Mouse (Mus musculus) intestine, embryonic 16.5 days (tissue): ENCODE results near the gene Ppp1r3c. TPM values are rescaled to one million over a fixed set of nuclear protein-coding genes. Genes with fewer than 3 reads are reported as not detected.

ENCODE experiments used
- ATAC-seq: fragments of 200-750 bp; cut with Nextera tagmentation; 2 replicates; pipeline ENCODE4 v1.8.0; 2017; ENCODE audit warnings: moderate TSS enrichment, moderate library complexity
- H3K27ac ChIP-seq: fragments of 300-500 bp; sonication (generic); 2 replicates; pipeline ENCODE4 v1.5.1; 2014; ENCODE audit warnings: mild to moderate bottlenecking, low read length
- H3K27me3 ChIP-seq: fragments of 300-500 bp; sonication (generic); replicated peaks from 2 replicates; pipeline ENCODE4 v1.6.1; 2014; ENCODE audit warnings: low read length, control low read depth, mixed read lengths; ENCODE audit not compliant: control insufficient read depth, insufficient read depth
- H3K36me3 ChIP-seq: fragments of 300-500 bp; sonication (generic); 2 replicates; pipeline ENCODE4 v1.6.1; 2014; ENCODE audit warnings: low read length, control low read depth; ENCODE audit not compliant: control insufficient read depth, insufficient read depth
- H3K4me1 ChIP-seq: fragments of 300-500 bp; sonication (generic); 2 replicates; pipeline ENCODE4 v1.6.1; 2014; ENCODE audit warnings: low read length, control low read depth, mixed read lengths; ENCODE audit not compliant: control insufficient read depth, insufficient read depth
- H3K4me2 ChIP-seq: fragments of 300-500 bp; sonication (generic); 2 replicates; pipeline ENCODE4 v1.6.1; 2014; ENCODE audit warnings: low read depth, low read length, control low read depth
- H3K4me3 ChIP-seq: fragments of 300-500 bp; sonication (generic); 2 replicates; pipeline ENCODE4 v1.5.1; 2014; ENCODE audit warnings: mild to moderate bottlenecking, low read length
- H3K9ac ChIP-seq: fragments of 300-500 bp; sonication (generic); 2 replicates; pipeline ENCODE4 v1.6.1; 2014; ENCODE audit warnings: low read depth, low read length
- H3K9me3 ChIP-seq: fragments of 300-500 bp; sonication (generic); 2 replicates; pipeline ENCODE4 v1.6.1; 2016; ENCODE audit warnings: low read length, control low read depth; ENCODE audit not compliant: control insufficient read depth
- WGBS: fragments of 180-500 bp; shearing (Covaris S2); extraction: QIAGEN DNeasy Blood & Tissue Kit; methylation state at CpG from one replicate; pipeline ENCODE4 v1.1.7; 2014; 5-methylcytosine and 5-hydroxymethylcytosine counted together
- polyA plus RNA-seq: library from polyadenylated mRNA; unstranded; fragments of >200 nt; fragmentation: Nextera tagmentation; extraction: Ambion mirVana; gene quantifications from 2 replicates; pipeline ENCODE4 v1.2.1, GENCODE M21; 2015

Gene Ppp1r3c
- polyA plus RNA-seq, 1 experiment from 2014 or later = 10.3 TPM

GRCm38 (mm10) chr19:36704763-36705162, 31.7 kb downstream of the Ppp1r3c start:
- WGBS = 66% methylated on average over 7 of the region's 7 CpGs
- Histone ChIP-seq H3K4me3 (no peak overlapping the region), H3K9me3 (no peaks in the 10 kb centered on the region), H3K4me2 (no peak overlapping the region), H3K27me3 (no peaks in the 10 kb centered on the region), H3K27ac (peak overlapping the region; percentile 37; the same call in 1 of the 2 replicates), H3K4me1 (peaks cover 15% of the 10 kb centered on the region), H3K36me3 (no peaks in the 10 kb centered on the region), H3K9ac (no peak overlapping the region)
- no peak for ATAC-seq

GRCm38 (mm10) chr19:36701809-36702622, 34.4 kb downstream of the Ppp1r3c start:
- Histone ChIP-seq H3K4me3 (no peak overlapping the region), H3K27ac (peak overlapping the region; percentile 61), H3K27me3 (no peaks in the 10 kb centered on the region), H3K4me2 (no peak overlapping the region), H3K9ac (no peak overlapping the region), H3K4me1 (peaks cover 15% of the 10 kb centered on the region), H3K36me3 (no peaks in the 10 kb centered on the region), H3K9me3 (no peaks in the 10 kb centered on the region)
- WGBS = 32% methylated on average over 9 of the region's 9 CpGs
- ATAC-seq = no peak

GRCm38 (mm10) chr19:36701366-36701765, 35.1 kb downstream of the Ppp1r3c start:
- ATAC-seq = no peak
- Histone ChIP-seq H3K36me3 (no peaks in the 10 kb centered on the region), H3K27me3 (no peaks in the 10 kb centered on the region), H3K27ac (peak overlapping the region; percentile 61), H3K9ac (no peak overlapping the region), H3K4me3 (no peak overlapping the region), H3K9me3 (no peaks in the 10 kb centered on the region), H3K4me1 (peaks cover 14% of the 10 kb centered on the region), H3K4me2 (no peak overlapping the region)
- WGBS = 60% methylated on average over 3 of the region's 3 CpGs

GRCm38 (mm10) chr19:36700937-36701336, 35.5 kb downstream of the Ppp1r3c start:
- Histone ChIP-seq H3K36me3 (no peaks in the 10 kb centered on the region), H3K27ac (peak overlapping the region; percentile 61; the same call in 1 of the 2 replicates), H3K9ac (no peak overlapping the region), H3K27me3 (no peaks in the 10 kb centered on the region), H3K4me3 (no peak overlapping the region), H3K4me1 (peaks cover 10% of the 10 kb centered on the region), H3K9me3 (no peaks in the 10 kb centered on the region), H3K4me2 (no peak overlapping the region)
- 67% methylated on average over 4 of the region's 4 CpGs for WGBS
- no peak for ATAC-seq

- no peak for ATAC-seq
- WGBS = 84% methylated on average over 1 of the region's 1 CpGs
- Histone ChIP-seq H3K4me2 (no peak overlapping the region), H3K27ac (no peak overlapping the region), H3K9me3 (no peaks in the 10 kb centered on the region), H3K36me3 (no peaks in the 10 kb centered on the region), H3K4me3 (no peak overlapping the region), H3K4me1 (peaks cover 4% of the 10 kb centered on the region), H3K9ac (no peak overlapping the region), H3K27me3 (no peaks in the 10 kb centered on the region)
Observed at GRCm38 (mm10) chr19:36699151-36699550, 37.3 kb downstream of the Ppp1r3c start.

GRCm38 (mm10) chr19:36698200-36698599, 38.3 kb downstream of the Ppp1r3c start:
- H3K9ac ChIP-seq = no peak overlapping the region
- no peaks in the 10 kb centered on the region for H3K27me3 ChIP-seq
- H3K4me3 ChIP-seq = no peak overlapping the region
- no peaks in the 10 kb centered on the region for H3K9me3 ChIP-seq
- no peak overlapping the region for H3K27ac ChIP-seq
- peaks cover 4% of the 10 kb centered on the region for H3K4me1 ChIP-seq
- no peaks in the 10 kb centered on the region for H3K36me3 ChIP-seq
- whole genome bisulfite sequencing = 64% methylated on average over 3 of the region's 3 CpGs
- no peak for ATAC-seq
- no peak overlapping the region for H3K4me2 ChIP-seq

- H3K9me3 ChIP-seq = no peaks in the 10 kb centered on the region
- H3K4me1 ChIP-seq = peaks cover 4% of the 10 kb centered on the region
- no peak overlapping the region for H3K4me2 ChIP-seq
- peak; percentile 55; the same call in 1 of the 2 replicates for ATAC-seq
- no peaks in the 10 kb centered on the region for H3K27me3 ChIP-seq
- no peaks in the 10 kb centered on the region for H3K36me3 ChIP-seq
- no peak overlapping the region for H3K4me3 ChIP-seq
- H3K27ac ChIP-seq = peak overlapping the region; percentile 44
- no peak overlapping the region for H3K9ac ChIP-seq
- WGBS = 42% methylated on average over 7 of the region's 7 CpGs
Observed at GRCm38 (mm10) chr19:36696601-36697122, 39.8 kb downstream of the Ppp1r3c start.

- Histone ChIP-seq H3K4me3 (no peak overlapping the region), H3K4me2 (no peak overlapping the region), H3K27ac (no peak overlapping the region), H3K27me3 (no peaks in the 10 kb centered on the region), H3K4me1 (peaks cover 16% of the 10 kb centered on the region), H3K9me3 (no peaks in the 10 kb centered on the region), H3K36me3 (no peaks in the 10 kb centered on the region), H3K9ac (no peak overlapping the region)
- ATAC-seq = no peak
- WGBS = 85% methylated on average over 2 of the region's 2 CpGs
Observed at GRCm38 (mm10) chr19:36693530-36693929, 42.9 kb downstream of the Ppp1r3c start.

- H3K4me2 ChIP-seq = no peak overlapping the region
- WGBS = 82% methylated on average over 5 of the region's 5 CpGs
Observed at GRCm38 (mm10) chr19:36691941-36692340, 44.5 kb downstream of the Ppp1r3c start.

More at GRCm38 (mm10) chr19:36691941-36692340, 44.5 kb downstream of the Ppp1r3c start:
- Histone ChIP-seq H3K27me3 (no peaks in the 10 kb centered on the region), H3K9ac (no peak overlapping the region), H3K27ac (no peak overlapping the region), H3K4me3 (no peak overlapping the region), H3K4me1 (peaks cover 24% of the 10 kb centered on the region), H3K36me3 (no peaks in the 10 kb centered on the region), H3K9me3 (no peaks in the 10 kb centered on the region)
- ATAC-seq = no peak
